Mouse (Mus musculus): ENCODE results near the gene Usp48.

Gene Usp48

DNA sequence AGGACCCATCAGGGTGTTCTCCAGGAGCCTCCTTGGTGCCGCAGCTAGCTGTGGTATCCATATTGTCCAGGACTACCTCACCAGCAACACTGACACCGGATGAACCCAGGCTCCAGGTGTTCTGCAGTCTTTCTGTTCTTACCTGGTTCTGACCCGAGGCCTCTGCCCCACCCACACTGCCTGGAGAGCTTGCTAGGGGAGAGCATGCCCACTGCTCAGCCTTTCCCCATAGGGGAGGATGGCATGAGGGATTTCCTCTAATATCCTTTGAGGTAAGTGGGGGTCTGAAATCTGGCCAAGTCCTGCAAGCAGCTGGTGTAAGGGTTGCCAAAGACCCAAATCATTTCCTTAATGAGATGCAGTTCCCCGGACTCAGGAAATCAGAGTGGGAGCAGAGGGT, 69.9 kb downstream of the Usp48 start:
- DNase-seq: no peak

DNA sequence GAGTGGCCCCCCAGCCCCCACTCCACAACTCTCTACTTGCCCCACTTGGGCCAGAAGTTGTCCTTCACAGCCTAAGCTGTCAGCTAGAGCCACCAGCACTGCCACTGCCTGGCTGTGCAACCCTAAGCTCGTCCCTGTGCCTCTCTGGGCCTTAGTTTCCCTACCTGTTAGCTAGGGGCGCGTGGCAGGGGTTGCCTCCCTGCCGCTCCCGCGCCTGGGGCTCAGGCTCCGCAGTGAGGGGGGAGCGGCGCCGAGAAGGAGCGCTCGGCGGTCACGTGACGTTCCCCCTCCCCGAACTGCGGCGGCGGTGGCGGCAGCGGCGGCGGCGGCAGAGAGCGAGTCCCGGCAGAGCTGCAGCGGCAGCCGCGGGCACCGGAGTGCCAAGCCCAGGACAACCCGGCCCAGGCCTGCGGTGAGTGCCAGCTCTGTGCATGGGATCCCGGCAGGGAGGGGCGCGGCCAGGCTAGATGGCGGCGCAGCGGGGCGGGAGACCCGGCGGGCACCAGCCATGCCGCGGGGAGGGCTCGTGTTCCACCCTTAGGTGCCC, 71.0 kb downstream of the Usp48 start, which contains the start of gene Rap1gap:
Rap1gap (plus strand) TSS at position 294 of the 547 bp plus-strand sequence.
- DNase-seq: peak; percentile 72

DNA sequence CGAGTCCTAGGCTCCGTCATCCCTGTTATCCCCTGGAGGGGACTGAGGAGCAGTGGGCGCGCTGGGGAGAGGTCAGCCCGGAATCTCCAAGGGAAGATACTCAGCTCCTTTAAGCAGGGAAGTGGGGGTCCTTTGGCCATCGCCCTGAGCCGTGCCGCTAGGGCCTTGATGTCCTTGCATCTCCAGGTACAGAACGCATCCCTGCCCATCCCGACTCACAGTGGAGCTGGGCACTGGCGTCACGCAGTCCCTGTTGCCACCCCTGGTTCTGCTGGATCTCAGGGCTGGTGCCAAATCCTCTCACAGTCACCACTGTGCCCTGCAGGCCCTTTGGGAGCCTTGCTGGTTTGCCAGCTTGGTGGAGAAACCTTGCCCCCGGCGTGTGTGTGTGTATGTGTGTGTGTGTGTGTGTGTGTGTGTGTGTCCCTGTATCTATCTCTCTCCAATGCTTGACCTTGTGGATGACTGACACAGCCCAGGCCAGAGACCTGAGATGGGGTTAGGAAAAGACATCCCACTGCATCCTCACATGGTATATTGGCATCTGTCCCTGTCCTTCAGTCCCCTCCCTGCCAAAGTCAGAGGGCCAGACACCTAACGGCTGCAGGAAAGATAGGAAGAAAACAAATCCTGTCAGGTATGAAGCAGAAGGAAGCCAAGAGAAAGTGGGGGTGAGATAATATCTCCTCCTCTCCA, 71.6 kb downstream of the Usp48 start:
- peak; percentile 30 for DNase-seq

DNA sequence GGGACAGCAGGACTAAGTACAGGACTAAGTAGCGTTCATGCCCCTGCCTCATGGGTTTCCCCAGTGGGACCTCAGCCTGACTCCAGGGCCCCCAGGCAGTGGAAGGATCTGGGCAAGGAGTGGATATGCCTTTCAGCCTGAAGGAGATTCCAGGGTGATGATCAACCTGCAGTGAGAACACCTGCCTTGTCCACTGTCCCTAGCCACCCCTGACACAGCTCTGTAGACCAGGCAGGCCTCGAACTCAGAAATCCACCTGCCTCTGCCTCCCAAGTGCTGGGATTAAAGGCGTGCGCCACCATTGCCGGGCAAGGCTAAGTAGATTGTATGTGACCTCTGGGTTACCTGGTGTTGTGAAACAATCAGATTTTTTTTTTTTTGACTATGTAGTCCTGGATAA, 72.2 kb downstream of the Usp48 start:
- DNase-seq: no peak

DNA sequence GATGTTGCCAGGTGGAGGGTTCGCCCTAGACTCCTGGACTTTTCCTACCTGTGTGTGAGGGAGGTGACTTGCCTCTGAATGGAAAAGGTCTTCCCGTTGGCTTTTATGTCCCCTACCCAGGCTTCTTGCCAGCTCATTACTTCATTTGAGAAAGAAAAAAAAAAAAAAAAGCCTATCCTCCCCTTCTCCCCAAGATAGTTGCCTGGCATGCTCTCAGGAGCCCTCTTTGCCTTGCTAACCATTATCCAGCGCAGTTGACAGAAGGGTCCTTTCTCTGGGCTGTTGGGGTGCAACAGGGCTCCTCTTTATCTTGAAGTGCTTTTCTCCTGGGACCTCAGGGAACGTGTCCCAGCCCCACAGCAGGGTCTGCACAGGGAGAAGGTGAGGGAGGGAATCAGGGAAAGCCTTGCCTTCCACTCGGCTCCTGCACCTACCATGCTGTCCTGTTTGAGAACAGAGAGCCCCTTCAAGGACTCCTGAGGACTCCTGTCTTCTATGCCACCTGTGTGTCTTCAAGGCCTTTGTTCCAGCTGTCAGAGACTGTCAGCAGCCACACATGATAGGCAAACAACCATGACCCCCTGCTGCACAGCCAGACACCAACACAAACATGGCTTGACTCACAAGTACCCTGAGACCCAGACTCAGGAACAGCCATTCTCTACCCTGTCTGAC, 72.9 kb downstream of the Usp48 start:
- no peak for DNase-seq

DNA sequence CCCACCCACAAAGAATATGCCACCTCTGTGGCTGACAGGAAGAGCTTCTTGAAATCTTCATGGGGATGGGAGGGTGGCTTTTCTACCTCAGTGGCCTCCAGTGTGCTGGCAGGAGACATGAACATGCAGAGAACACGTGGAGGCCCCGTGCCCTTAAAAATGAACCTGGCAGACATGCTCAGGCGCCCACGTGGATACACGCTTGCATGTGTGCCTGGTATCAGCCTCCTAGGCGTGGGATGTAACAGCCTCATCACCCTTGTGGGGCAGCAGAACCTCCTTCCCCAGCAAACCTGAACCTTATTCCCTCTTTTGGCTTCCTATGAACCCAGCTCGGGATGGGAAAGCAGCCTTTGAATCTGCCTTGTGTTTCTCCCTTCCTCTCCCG, 73.4 kb downstream of the Usp48 start:
- no peak for DNase-seq

DNA sequence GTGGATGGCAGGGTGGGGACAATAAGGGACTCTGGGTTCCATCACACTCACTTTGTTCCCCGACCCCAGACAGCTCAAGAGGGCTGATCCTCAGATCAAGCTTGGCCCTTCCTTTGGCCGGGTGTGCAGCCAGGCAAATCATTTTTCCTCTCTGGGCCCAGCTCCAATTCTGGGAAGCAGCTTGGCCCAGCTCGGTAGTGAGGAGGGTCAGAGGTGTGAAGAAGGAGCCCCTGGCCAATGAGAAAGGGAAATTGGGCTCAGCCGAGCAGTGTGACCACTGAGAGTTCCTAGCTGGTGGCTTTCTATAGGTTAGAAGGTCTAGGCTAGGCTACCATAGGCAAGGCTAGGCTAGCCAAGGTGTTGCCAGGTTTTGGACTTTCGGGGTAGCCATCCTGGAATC, 74.2 kb downstream of the Usp48 start:
- DNase-seq: peak; percentile 61

DNA sequence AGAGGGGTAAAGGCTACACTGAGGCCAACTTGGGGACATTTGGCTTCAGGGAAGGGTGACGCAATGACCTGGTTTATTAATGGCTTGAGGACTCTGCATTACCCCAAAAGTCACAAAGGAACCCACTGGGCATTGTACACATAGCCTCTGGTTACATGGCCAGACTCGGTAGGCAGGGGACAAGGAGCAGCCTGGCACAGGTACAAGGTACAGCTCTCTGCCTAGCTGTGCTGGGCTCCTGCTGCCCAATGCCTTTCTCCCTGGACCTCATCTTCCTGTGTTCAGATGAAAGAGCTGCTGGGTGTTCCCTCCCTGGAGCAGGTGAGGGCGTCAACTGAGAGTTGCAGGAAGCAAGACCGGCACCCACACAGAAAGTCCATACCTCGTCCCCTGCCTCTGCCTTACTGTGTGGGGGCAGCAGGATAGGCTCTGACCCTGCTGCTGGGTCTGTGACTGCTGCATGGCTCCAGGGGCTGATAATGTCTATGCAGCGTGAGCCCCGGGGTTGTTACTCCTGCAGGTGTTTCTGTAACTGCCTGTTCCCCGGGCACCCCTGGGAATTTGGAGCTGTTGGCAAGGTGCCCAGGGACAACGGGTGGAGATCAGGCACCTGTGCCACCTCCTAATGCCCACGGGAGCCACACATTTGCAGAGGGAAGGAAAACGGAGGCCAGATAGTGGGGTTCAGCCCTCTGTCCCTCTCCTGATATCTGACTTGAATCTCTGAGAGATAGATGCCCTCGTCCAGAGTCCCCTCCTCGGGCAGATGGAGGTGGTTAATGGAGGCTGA, 78.4 kb downstream of the Usp48 start:
- peak; percentile 37 for DNase-seq

DNA sequence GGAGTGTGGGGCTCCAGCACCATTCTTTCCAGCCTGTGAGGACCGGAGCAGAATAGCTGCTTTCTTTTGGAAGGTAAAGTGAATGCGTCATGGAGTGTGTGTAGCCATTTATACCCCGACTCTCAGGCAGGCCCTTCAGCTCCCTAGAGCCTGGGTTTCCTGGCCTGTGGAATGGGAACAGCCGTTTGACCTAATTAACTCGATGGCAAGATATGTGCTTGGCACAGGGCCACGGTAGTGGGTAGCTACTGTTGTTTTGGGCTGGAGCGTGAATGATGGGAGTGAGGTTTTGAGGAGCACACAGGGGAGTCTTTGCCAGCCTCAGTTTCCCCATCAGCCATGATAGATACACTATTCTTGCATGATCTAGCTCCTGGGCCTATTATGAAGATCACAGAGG, 82.0 kb downstream of the Usp48 start:
- DNase-seq: no peak

DNA sequence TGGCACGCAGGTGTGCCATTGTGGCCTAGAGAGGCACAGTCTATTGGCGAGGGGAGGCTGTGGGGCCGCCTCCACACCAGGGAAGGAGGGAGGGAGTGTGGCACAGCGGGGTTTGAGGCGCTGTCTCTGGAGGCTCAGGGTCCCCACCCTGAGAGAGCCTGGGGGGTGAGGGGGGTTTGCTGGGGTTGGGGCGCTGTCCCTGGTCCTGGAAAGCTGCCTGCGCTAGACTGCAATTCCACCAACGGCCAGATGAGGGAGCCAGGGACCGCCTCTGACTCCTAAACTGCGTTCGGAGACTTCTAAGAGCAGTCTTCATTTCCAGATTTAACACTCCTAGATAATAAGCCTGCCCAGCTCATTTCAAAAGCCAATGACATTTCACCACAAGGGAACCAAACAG, 82.5 kb downstream of the Usp48 start:
- peak; percentile 86 for DNase-seq

DNA sequence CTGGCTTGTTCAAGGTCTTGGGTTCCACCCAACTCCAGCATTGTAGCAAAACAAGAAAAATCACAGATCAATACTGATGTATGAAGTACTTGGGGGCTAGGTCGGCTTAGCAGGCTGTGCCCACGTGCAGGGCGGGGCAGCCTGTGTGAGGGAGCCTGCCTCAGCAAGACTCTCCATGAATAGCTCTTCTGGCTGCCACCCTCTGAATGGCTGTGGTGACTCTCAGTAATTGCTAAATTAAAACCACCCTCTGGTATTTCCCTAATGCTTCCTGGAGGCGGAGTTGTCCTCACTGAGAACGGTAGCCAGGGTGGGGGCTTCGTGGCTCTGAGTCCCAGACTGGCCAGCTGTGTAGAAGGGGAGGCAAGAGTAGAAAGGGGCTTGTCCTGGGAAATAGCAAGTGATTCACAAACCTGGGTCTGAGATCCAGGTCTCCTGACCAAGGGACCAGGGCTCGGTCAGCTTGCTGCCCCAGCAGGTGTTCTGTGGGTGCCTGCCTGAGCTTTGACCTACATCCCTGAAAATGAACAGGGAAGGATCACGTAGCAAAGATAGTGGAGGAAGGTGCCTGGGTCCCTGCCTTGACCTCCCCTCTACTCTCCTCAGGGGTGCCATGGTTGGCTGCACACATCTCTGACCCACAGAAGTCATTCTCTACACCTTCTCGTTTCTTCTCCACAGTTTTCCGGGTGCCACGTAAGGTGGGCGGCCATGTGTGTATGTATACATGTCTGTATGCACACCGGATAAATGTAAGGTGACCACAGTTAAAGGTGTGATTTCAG, 83.3 kb downstream of the Usp48 start:
- DNase-seq: no peak

DNA sequence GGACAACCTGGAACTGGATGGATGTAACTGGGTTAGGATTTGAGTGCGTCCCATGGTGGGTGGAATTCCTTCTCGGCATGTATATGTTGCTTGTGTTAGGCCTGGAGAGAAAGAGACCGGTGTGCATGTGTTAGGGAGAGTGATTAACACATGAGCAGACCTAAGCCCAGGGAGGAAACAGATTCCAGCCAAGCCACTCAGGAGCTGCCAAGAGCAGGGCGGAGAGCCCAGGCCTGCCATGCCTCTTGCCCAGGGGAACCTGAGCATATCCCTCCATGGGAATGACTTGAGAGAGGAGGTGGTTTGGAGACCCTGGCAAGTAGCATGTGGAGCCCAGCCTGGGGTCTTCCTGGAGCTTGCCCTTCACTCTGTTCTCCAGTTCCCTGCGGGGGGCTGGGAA, 84.4 kb downstream of the Usp48 start:
- no peak for DNase-seq

DNA sequence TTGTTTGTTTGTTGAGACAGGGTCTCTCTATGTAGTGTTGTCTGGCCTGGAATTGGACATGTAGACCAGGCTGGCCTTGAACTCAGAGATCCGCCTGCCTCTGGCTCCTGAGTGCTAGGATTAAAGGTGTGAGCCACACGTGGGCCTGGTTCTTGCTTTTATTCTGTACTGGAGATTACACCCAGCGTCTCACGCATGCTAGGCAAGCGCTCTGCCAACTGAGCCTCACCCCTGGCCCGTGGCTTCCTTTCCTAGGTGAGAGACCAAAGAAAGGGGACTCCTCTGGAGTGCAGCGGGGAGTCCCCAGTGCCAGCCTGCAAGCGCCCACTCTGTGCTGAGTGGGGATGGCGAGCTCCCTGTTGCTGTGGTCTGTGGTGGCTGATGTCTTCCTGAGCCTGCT, 85.0 kb downstream of the Usp48 start:
- no peak for DNase-seq

DNA sequence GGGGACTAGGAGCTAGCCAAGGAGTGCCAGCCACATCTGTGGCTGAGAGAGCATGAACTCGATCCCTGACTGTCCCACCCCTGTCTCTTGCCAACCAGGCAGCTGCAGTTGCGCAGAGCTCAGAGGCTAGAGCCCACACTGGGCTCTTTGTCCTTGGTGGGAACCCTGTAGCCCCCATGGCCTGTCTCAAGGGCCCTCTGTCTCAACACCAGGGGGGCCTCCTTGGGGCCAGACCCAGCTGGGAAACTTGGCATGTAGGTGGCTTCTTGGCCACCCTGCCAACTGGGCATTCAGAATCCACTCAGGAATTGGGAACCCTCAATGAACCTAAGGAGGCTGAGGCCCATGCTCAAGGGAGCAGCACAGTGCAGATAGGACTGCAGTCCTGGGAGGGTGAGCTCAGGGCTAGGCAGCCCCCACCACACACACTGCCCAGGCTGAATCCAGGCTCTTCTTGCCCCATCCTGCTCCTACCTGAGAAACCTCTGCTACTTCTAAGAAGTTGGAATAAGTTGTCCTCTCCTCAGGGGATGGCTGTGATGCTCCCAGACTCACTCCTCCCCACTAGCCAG, 86.5 kb downstream of the Usp48 start:
- no peak for DNase-seq

DNA sequence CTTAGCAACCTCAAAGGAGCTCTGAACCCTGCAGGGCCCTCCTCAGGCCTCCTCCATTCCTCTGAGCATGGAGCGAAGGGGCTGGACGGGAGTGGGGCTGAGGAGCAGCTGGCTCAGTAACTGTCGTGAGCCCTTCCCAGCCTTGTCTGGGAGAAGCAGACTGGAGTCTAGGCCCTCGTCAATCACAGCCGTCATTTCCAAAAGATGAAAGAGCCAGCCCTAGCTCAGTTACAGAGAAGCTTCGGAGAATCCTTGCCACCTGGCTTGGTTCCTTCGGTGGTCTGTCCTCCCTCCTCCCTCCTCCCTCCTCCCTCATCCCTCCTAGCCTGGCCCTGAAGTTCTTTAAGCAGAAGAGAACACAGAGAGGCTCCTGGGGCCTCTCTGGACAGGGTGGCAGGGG, 87.2 kb downstream of the Usp48 start:
- no peak for DNase-seq

DNA sequence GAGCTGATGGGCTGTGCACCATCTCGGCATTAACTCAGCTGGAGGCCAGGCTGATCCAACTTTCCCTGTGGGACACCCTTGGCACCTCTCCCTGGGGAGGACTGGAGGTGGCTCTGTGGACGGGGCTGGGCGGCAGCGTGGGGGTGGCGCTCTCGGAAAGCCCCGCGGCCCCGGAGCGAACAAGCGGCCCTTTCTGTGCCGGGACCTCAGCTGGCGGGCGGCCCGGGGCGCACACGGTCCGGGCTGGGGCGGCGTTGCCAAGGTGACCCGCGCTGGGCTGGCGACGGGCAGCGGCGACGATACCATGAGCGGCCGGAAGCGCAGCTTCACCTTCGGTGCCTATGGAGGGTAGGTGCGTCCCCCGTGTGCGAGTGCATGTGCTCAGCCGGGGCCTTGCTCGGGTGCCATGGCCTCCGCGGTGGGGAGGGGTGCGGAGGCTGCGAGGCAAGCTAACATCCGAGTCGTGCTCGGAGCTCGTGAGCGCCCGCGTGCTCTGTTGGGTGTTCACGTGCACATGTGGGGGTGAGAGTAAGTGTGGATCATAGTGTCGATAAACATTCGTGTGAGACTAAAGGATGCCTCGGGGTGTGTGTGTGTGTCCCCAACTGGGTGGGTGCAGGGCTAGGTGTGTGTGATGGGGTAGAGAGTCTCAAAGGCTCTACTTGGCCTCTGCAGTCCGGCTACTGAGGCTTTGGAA, 88.0 kb downstream of the Usp48 start:
- DNase-seq: peak; percentile 59

DNA sequence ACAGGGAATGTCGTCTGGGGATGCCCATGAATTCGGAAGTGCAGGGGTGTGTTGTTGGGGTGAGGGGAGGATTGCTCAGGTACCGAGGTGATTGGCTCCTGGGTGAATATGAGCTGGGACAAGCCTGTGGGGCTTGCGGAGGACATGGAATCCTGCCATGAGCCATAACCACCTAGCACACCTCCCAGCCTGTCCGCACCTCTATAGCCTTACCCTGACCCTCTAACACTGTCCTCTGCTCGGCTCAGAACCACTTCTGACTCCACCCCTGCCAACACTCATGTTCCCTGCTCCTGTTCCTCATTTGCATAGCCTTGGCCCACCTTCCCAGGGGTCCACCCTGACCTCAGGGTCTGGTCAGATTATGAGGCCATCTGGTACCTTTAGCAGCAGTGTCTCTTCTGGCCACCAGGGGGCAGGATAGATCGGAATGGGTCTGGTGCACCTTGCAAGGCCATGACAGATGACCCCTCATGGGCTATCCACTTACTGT, 89.5 kb downstream of the Usp48 start:
- DNase-seq: peak; percentile 73

DNA sequence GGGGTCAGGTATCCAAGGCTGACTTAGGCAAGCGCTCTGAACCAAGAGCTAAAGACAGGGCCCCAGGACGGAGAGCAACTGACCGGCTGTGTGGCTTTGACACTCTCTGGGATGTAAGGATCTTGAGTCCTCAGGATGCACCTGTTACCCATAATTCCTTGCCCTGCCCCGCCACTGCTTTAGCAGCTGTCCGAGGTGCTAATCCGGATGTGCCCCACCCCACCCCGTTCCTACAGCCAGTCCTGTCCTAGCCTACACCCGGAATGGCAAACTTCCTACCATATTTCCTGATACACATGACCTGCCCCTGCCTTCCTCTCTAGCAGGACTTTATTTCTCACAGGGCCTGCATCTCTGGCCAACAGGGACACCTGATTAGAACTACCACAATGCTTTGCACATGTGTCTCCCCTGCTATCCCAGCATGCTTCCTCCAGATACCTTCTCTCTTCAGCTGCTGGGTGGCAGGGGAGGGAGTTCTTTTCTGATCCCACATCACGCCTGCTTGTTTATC, 91.3 kb downstream of the Usp48 start:
- no peak for DNase-seq

DNA sequence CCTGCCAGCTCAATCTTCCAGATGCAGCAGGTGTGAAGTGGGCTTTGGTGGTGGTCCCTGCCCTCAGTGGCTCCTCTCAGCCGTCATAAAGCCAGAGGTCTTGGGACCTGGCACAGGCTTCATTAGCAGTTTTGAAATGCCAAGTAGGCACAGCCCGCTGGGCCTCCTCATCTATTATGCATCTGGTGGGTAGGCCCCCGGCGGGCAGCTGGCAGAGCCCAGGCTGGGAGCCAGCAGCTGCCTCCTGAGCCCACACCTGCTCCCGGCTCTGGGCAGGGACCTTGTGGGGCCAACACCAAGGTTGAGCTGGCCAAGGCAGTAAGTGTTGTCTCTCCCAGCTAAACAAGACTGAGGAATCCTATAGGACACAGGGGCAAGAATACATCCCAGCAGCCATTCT, 92.7 kb downstream of the Usp48 start:
- DNase-seq: peak; percentile 57

DNA sequence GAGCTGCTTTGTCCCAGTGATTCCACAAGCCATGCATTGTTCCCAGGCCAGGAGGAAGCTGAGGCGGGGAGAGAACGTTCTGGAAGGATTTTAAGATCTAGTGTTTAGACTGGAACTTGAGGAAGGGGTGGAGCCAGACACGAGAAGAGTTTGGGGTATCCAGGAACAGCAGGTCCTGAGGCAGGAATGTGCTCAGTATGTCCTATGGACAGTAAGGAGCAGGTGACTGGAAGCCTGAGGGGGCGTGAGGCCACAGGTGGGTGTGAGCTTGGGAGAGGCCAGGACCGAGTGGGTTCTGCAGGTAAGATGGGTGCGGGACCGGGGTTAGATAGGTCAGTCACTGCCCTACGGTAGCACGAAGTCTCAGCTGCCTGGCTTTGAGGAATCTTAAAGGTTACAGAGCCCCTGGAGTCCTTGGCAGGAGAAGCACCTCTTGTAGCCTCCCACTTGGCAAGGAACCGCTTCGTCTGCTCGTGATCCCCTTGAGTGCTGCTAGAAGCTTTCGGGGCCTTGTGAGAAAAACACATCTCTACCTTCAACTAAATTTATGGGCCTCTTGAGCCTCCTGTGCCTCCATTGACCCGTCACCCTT, 93.8 kb downstream of the Usp48 start:
- DNase-seq: no peak

All from kidney, postnatal 10 days (tissue).